Mouse (Mus musculus) heart, postnatal 0 days (tissue): Measurements from ENCODE around the gene Kmt2e. TPM values are rescaled to one million over a fixed set of nuclear protein-coding genes. Genes with fewer than 3 reads are reported as not detected.
A peak's percentile ranks its signal among the peaks of the same experiment; 100 is the strongest.

ENCODE experiments used
- ATAC-seq: fragments of 200-750 bp; cut with Nextera tagmentation; 2 replicates; pipeline ENCODE4 v1.8.0; 2017; ENCODE audit warnings: low read depth, moderate number of reproducible peaks, moderate library complexity; ENCODE audit not compliant: insufficient read depth
- DNase-seq: peaks from one replicate; pipeline ENCODE4 v3.0.0-alpha.2; 2016; ENCODE audit warnings: low spot score
- H3K27ac ChIP-seq: fragments of 300-500 bp; sonication (generic); 2 replicates; pipeline ENCODE4 v1.5.1; 2014; ENCODE audit warnings: low read depth, mild to moderate bottlenecking
- H3K27me3 ChIP-seq: fragments of 300-500 bp; sonication (generic); 2 replicates; pipeline ENCODE4 v1.6.1; 2014; ENCODE audit warnings: low read length, mixed read lengths; ENCODE audit not compliant: control insufficient read depth, insufficient read depth
- H3K36me3 ChIP-seq: fragments of 300-500 bp; sonication (generic); replicated peaks from 2 replicates; pipeline ENCODE4 v1.6.1; 2014; ENCODE audit warnings: low read length, mixed read lengths; ENCODE audit not compliant: control insufficient read depth, insufficient read depth
- H3K4me1 ChIP-seq: fragments of 300-500 bp; sonication (generic); 2 replicates; pipeline ENCODE4 v1.6.1; 2014; ENCODE audit warnings: antibody characterized with exemption; ENCODE audit not compliant: control insufficient read depth, insufficient read depth
- H3K4me2 ChIP-seq: fragments of 300-500 bp; sonication (generic); 2 replicates; pipeline ENCODE4 v1.6.1; 2014; ENCODE audit warnings: low read depth, mild to moderate bottlenecking, low read length, moderate library complexity
- H3K4me3 ChIP-seq: fragments of 300-500 bp; sonication (generic); 2 replicates; pipeline ENCODE4 v1.5.1; 2014; ENCODE audit warnings: low read depth, low read length
- H3K9ac ChIP-seq: fragments of 300-500 bp; sonication (generic); replicated peaks from 2 replicates; pipeline ENCODE4 v1.6.1; 2014; ENCODE audit warnings: low read depth, low read length, mixed read lengths
- H3K9me3 ChIP-seq: fragments of 300-500 bp; sonication (generic); replicated peaks from 2 replicates; pipeline ENCODE4 v1.6.1; 2016; ENCODE audit warnings: low read length; ENCODE audit not compliant: control insufficient read depth
- CTCF ChIP-seq: IDR thresholded peaks from 2 replicates; pipeline ENCODE4 v1.5.1; 2016; ENCODE audit warnings: antibody characterized with exemption, control low read depth, low read depth
- EP300 ChIP-seq: IDR thresholded peaks from 2 replicates; pipeline ENCODE4 v1.6.1; 2016; ENCODE audit warnings: antibody characterized with exemption, low read depth
- WGBS: fragments of 180-500 bp; shearing (Covaris S2); extraction: QIAGEN DNeasy Blood & Tissue Kit; methylation state at CpG from one replicate; pipeline ENCODE4 v1.1.7; 2014; 5-methylcytosine and 5-hydroxymethylcytosine counted together
- polyA plus RNA-seq: library from polyadenylated mRNA; unstranded; fragments of >200 nt; fragmentation: Nextera tagmentation; extraction: Ambion mirVana; gene quantifications from 2 replicates; pipeline ENCODE4 v1.2.1, GENCODE M21; 2015
- total RNA-seq: library from RNA; depleted of rRNA; stranded (reverse); fragments of >200 nt; gene quantifications from 2 replicates; pipeline ENCODE4 v1.2.3, GENCODE M21; 2014; ENCODE audit warnings: low replicate concordance

The Kmt2e gene
- total and polyA plus RNA-seq, 2 experiments from 2014 or later, result 34.5 to 55.0 TPM

- H3K36me3 ChIP-seq, result no peaks in the 10 kb centered on the region
- no peak overlapping the region for H3K27ac ChIP-seq
- WGBS, result 35% methylated on average over 3 of the region's 3 CpGs
- peaks cover 3% of the 10 kb centered on the region; the same call in 1 of the 2 replicates for H3K4me1 ChIP-seq
- no peaks in the 10 kb centered on the region for H3K27me3 ChIP-seq
- H3K9ac ChIP-seq, result no peak overlapping the region
- H3K9me3 ChIP-seq, result no peaks in the 10 kb centered on the region
- TF ChIP-seq CTCF, result no peak
- TF ChIP-seq EP300, result no peak
- no peak overlapping the region for H3K4me3 ChIP-seq
- H3K4me2 ChIP-seq, result no peak overlapping the region
- no peak for DNase-seq
- no peak for ATAC-seq
These were observed 46.1 kb upstream of the Kmt2e start for GRCm38 (mm10) chr5:23388091-23388490.

- no peak overlapping the region for H3K27ac ChIP-seq
- H3K9me3 ChIP-seq, result no peaks in the 10 kb centered on the region
- peaks cover 3% of the 10 kb centered on the region; the same call in 1 of the 2 replicates for H3K4me1 ChIP-seq
- DNase-seq (no peak), ATAC-seq (no peak)
- no peaks in the 10 kb centered on the region for H3K36me3 ChIP-seq
- TF ChIP-seq CTCF (no peak), EP300 (no peak)
- 83% methylated on average over 7 of the region's 7 CpGs for WGBS
- no peak overlapping the region for H3K9ac ChIP-seq
- H3K27me3 ChIP-seq, result no peaks in the 10 kb centered on the region
- no peak overlapping the region for H3K4me2 ChIP-seq
- H3K4me3 ChIP-seq, result no peak overlapping the region
These were observed 44.5 kb upstream of the Kmt2e start for GRCm38 (mm10) chr5:23389601-23390305.

- TF ChIP-seq EP300 (no peak), CTCF (no peak)
- Histone ChIP-seq H3K36me3 (no peaks in the 10 kb centered on the region), H3K4me3 (no peak overlapping the region), H3K27me3 (no peaks in the 10 kb centered on the region), H3K9ac (no peak overlapping the region), H3K4me2 (no peak overlapping the region), H3K27ac (no peak overlapping the region), H3K9me3 (no peaks in the 10 kb centered on the region), H3K4me1 (no peaks in the 10 kb centered on the region)
- ATAC-seq (no peak), DNase-seq (no peak)
- 83% methylated on average over 7 of the region's 7 CpGs for WGBS
These were observed 42.5 kb upstream of the Kmt2e start for GRCm38 (mm10) chr5:23391714-23392113.

- H3K36me3 ChIP-seq, result no peaks in the 10 kb centered on the region
- DNase-seq, result no peak
- H3K9ac ChIP-seq, result no peak overlapping the region
- H3K9me3 ChIP-seq, result no peaks in the 10 kb centered on the region
- no peaks in the 10 kb centered on the region for H3K27me3 ChIP-seq
- TF ChIP-seq CTCF, result no peak
- no peak for TF ChIP-seq EP300
- peak overlapping the region; percentile 49; the same call in 1 of the 2 replicates for H3K27ac ChIP-seq
- H3K4me3 ChIP-seq, result no peak overlapping the region
- no peaks in the 10 kb centered on the region for H3K4me1 ChIP-seq
- 82% methylated on average over 5 of the region's 5 CpGs for WGBS
- no peak for ATAC-seq
- H3K4me2 ChIP-seq, result no peak overlapping the region
These were observed 40.4 kb upstream of the Kmt2e start for GRCm38 (mm10) chr5:23393870-23394269.

- Histone ChIP-seq H3K27me3 (no peaks in the 10 kb centered on the region), H3K36me3 (no peaks in the 10 kb centered on the region), H3K4me1 (no peaks in the 10 kb centered on the region), H3K4me3 (no peak overlapping the region), H3K9ac (no peak overlapping the region), H3K27ac (peak overlapping the region; percentile 31), H3K9me3 (no peaks in the 10 kb centered on the region), H3K4me2 (no peak overlapping the region)
- ATAC-seq (peak; percentile 73; the same call in 1 of the 2 replicates), DNase-seq (no peak)
- no peak for TF ChIP-seq CTCF
- no peak for TF ChIP-seq EP300
- 27% methylated on average over 3 of the region's 3 CpGs for WGBS
These were observed 39.7 kb upstream of the Kmt2e start for GRCm38 (mm10) chr5:23394366-23395145.
